Mouse (Mus musculus): ENCODE data around the gene Vasn. TPM values are rescaled to one million over a fixed set of nuclear protein-coding genes. Genes with fewer than 3 reads are reported as not detected.
A peak's percentile ranks its signal among the peaks of the same experiment; 100 is the strongest.

Vasn gene
- polyA plus RNA-seq, 1 experiment from 2014 or later, result 25.9 TPM

DNA sequence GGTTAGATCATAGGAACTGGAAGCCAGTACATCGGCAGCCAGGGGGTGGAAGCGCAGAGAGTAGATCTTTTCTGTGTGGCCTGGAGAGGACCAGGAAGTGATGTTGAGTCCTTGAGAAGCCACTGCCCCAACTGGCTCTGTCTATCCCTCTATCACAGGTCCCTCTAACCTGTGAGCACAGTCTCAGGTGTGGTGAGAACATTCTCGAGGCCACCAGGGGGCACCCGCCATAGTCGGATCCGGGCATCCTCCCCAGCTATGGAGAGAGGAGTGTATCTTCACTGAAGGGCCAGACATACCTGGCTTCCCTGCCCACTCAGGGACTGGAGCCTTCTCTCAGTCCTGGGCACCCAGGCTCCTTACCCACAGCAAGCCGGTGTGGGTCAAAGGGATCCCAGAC is 7.7 kb upstream of the Vasn start:
- no peak overlapping the region for H3K9ac ChIP-seq
- WGBS, result 41% methylated on average over 7 of the region's 7 CpGs
- ATAC-seq (ENCODE audit: borderline replicate concordance, extremely low read depth, low FRiP score, low TSS enrichment), result no peak; the same call in 1 of the 2 replicates

DNA sequence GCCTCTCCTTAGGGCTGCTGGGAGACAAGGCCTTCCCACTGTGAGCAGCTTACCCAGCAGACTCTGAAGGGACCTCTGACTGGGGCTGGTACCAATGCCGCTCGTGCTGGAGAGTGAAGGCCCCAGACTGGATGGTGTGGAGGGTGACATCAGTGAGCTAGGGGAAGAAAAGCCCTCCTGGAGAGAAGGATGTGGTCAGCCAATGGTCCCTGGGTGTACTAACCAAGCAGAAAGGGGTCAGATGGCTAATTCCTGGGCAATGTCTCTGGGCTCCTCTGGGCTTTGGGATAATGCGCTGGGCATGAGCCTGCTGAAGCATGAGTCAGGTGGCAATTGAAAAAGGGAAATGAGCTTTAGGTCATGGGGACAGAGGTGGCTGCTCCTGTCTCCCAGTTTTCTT is 6.1 kb upstream of the Vasn start:
- Histone ChIP-seq H3K4me3 (no peak overlapping the region), H3K36me3 (no peaks in the 10 kb centered on the region), H3K27me3 (no peaks in the 10 kb centered on the region), H3K4me1 (0 out of 2 replicates have a peak, but pooled peaks cover 7% of the 10 kb centered on the region), H3K4me2 (no peak overlapping the region), H3K9ac (no peak overlapping the region), H3K27ac (no peak overlapping the region), H3K9me3 (no peaks in the 10 kb centered on the region)
- ATAC-seq (ENCODE audit: borderline replicate concordance, extremely low read depth, low FRiP score, low TSS enrichment), result no peak
- 89% methylated on average over 3 of the region's 3 CpGs for WGBS

More for the DNA sequence above, 7.7 kb upstream of the Vasn start:
- H3K4me2 ChIP-seq, result no peak overlapping the region
- H3K4me1 ChIP-seq, result 0 out of 2 replicates have a peak, but pooled peaks cover 7% of the 10 kb centered on the region
- no peaks in the 10 kb centered on the region for H3K36me3 ChIP-seq
- H3K27ac ChIP-seq, result no peak overlapping the region
- no peaks in the 10 kb centered on the region for H3K27me3 ChIP-seq
- no peaks in the 10 kb centered on the region for H3K9me3 ChIP-seq
- no peak overlapping the region for H3K4me3 ChIP-seq

DNA sequence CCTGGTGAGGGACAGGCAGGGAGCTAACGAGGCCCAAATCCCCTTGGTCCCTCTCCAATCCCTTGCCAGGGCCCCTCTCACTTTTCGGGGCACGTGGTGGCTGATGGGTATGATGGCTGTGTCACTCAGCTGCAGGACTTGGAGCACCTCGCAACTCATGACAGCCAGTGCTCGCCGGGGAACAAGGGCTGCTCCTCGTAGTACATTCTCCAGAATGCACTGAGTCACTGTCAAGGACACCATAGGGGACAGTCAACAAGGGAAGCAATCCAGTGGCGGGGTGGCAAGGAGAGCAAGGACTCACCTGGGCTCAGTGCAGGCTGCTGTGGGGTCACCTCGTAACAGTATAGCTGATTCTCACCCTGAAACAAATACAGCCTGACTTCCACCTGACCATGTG is 5.1 kb upstream of the Vasn start:
- no peaks in the 10 kb centered on the region for H3K27me3 ChIP-seq
- WGBS, result 76% methylated on average over 9 of the region's 9 CpGs
- no peak overlapping the region for H3K27ac ChIP-seq
- no peak overlapping the region for H3K4me3 ChIP-seq
- ATAC-seq (ENCODE audit: borderline replicate concordance, extremely low read depth, low FRiP score, low TSS enrichment), result no peak
- no peak overlapping the region for H3K4me2 ChIP-seq
- no peak overlapping the region for H3K9ac ChIP-seq
- no peaks in the 10 kb centered on the region for H3K9me3 ChIP-seq
- 0 out of 2 replicates have a peak, but pooled peaks cover 11% of the 10 kb centered on the region for H3K4me1 ChIP-seq
- H3K36me3 ChIP-seq, result no peaks in the 10 kb centered on the region

DNA sequence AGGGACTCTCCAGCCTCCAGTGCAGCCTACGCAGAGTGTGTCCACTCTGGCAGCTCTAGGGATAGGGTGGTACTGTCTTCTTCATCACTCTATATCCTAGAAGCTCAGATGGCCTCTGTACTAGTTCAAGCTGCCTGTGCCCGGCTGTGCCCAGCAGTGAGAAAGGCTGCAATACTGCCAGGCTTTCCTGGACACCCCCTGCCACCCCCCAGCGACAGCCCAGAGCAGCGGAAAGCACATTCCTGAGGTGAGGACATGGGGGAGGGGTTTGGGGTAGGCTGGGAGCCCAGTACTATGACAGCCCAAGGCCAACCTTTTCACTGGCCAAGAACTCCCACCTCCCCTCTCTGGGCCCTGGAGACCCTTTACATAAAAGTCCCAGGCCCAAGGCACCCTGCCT is 4.0 kb upstream of the Vasn start:
- Histone ChIP-seq H3K4me2 (no peak overlapping the region), H3K4me1 (peaks cover 14% of the 10 kb centered on the region), H3K27me3 (no peaks in the 10 kb centered on the region), H3K27ac (no peak overlapping the region), H3K36me3 (no peaks in the 10 kb centered on the region), H3K9ac (no peak overlapping the region), H3K9me3 (no peaks in the 10 kb centered on the region), H3K4me3 (no peak overlapping the region)
- no peak for ATAC-seq (ENCODE audit: borderline replicate concordance, extremely low read depth, low FRiP score, low TSS enrichment)
- WGBS, result 59% methylated on average over 4 of the region's 4 CpGs

DNA sequence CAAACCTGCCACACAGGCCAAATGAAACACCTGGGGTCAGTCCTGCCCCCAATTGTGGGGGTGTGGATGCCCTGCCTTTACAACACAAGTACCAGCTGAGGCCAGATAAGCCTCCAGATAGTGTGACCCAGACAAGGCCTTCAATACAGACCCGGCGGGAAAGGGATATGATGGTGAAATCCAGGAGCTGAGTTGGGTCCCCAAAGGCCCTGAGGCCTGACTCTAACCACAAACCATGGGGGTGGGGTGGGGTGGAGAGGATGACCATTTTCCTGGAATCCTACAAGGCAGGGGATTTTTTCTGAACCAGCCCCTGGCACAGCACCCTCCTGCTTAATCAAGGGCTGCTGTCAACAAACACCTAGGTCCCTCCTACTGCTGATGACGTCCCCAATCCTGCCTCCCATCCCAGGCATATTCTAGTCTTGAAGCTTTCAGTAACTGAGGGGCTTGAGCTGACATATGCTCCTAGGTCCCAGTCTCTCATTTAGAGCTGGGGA is 800 bp upstream of the Vasn start:
- H3K27ac ChIP-seq, result no peak overlapping the region
- no peak overlapping the region for H3K9ac ChIP-seq
- H3K4me3 ChIP-seq, result no peak overlapping the region
- 85% methylated on average over 3 of the region's 3 CpGs for WGBS
- H3K9me3 ChIP-seq, result no peaks in the 10 kb centered on the region
- H3K36me3 ChIP-seq, result no peaks in the 10 kb centered on the region
- peaks cover 45% of the 10 kb centered on the region for H3K4me1 ChIP-seq
- no peaks in the 10 kb centered on the region for H3K27me3 ChIP-seq
- H3K4me2 ChIP-seq, result no peak overlapping the region
- no peak for ATAC-seq (ENCODE audit: borderline replicate concordance, extremely low read depth, low FRiP score, low TSS enrichment)

DNA sequence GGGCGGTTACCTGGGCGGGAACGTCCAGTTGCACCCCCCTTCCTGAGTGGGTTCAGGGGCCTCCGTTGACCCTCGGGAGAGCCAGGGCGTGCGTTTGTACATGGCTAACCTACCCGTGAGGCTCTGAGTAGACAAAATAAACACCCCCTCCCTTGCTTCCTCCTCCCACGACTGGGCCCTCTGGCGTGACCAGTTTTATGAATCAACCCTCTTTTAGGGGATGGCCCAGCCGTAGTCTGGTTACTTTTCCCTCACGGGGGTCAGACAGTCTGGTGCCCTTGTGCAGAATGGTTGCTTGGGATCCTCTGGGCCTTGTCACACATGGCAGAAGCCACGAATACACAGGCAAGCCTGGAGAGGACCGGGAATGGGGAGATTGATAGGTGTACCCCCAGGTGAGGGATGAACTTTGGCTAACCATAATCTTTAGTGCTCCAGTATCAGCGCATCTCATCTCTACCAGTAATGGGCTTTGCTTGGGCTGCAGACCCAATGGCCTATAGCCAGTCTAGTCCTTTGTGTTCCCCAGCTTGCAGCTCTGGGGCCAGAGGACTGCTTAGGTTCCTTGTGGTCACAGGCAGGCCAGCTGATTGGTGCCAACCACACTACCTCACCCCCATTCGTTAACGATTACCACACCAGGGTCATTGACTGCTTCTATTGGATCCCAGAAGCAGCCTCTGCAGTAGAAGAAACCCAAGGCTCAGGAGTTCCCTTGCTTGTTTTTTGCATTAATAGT is 695 bp downstream of the Vasn start:
- Histone ChIP-seq H3K36me3 (no peaks in the 10 kb centered on the region), H3K4me3 (peak overlapping the region; percentile 64), H3K4me1 (peaks cover 58% of the 10 kb centered on the region), H3K9me3 (no peaks in the 10 kb centered on the region), H3K4me2 (peak overlapping the region; percentile 63), H3K9ac (peak overlapping the region; percentile 70), H3K27ac (peak overlapping the region; percentile 97), H3K27me3 (no peaks in the 10 kb centered on the region)
- 1% methylated on average over 17 of the region's 17 CpGs for WGBS
- ATAC-seq (ENCODE audit: borderline replicate concordance, extremely low read depth, low FRiP score, low TSS enrichment), result peak; percentile 9; the same call in 1 of the 2 replicates

DNA sequence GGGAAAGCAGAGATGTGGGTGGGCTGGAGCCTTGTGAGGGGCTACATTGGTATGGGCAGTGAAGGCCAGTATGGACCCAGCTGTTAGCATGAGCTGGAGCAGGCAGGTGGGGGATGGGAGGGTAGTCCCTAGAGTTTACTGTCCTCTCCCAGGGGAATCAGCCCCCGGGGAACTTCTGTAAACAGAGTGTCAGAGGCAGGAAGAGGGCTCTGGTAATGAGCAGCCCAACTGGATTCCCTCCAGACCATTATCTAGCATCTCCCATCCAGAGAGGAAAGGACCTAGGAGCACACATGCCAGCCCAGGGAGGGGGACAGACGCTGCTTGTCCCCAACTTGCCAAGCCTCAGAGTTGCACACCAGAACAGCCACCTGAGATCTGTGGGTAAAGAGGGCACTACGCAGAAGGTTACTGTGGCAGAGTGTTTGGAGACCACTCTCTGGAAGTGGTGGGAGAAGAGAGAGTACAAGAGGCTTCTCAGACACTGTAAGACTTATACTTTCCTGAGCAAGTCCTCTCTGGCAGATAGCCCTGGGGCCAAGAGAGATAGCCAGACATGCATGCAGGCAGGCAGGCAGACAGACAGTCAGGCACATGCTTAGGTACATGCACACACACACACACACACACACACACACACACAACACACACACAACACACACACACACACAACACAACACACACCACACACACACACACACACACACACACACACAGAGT is 1.5 kb downstream of the Vasn start:
- 14% methylated on average over 3 of the region's 3 CpGs for WGBS
- Histone ChIP-seq H3K4me2 (peak overlapping the region; percentile 63), H3K9ac (peak overlapping the region; percentile 70), H3K4me3 (peak overlapping the region; percentile 64), H3K27me3 (no peaks in the 10 kb centered on the region), H3K4me1 (peaks cover 59% of the 10 kb centered on the region), H3K9me3 (no peaks in the 10 kb centered on the region), H3K36me3 (no peaks in the 10 kb centered on the region), H3K27ac (peak overlapping the region; percentile 97)
- ATAC-seq (ENCODE audit: borderline replicate concordance, extremely low read depth, low FRiP score, low TSS enrichment), result peak; percentile 17; the same call in 1 of the 2 replicates

DNA sequence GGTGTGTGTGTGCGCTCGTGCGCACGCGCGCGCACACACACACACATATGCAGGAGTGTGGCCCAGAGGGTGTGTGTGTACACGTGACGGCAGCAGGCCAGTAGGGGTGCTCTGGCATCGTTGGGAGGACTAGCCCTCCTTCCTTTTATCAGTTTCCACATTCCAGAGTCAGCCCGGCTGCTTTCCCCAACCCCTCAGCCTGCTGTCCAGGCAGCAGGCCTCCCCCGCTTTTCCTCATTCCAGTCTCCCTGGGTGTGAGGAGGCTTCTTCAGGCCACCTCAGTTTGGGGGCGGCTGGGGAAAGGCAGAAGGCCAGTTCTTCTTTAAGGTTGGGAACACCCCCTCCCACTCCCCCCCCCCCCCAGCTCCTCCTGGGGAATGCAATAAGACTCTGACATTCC is 2.4 kb downstream of the Vasn start:
- peak; percentile 73 for ATAC-seq (ENCODE audit: borderline replicate concordance, extremely low read depth, low FRiP score, low TSS enrichment)
- no peaks in the 10 kb centered on the region for H3K9me3 ChIP-seq
- peak overlapping the region; percentile 18; the same call in 1 of the 2 replicates for H3K9ac ChIP-seq
- peak overlapping the region; percentile 97 for H3K27ac ChIP-seq
- H3K27me3 ChIP-seq, result no peaks in the 10 kb centered on the region
- no peaks in the 10 kb centered on the region for H3K36me3 ChIP-seq
- H3K4me1 ChIP-seq, result peaks cover 69% of the 10 kb centered on the region
- WGBS, result 17% methylated on average over 13 of the region's 13 CpGs
- peak overlapping the region; percentile 64 for H3K4me3 ChIP-seq
- peak overlapping the region; percentile 63 for H3K4me2 ChIP-seq

DNA sequence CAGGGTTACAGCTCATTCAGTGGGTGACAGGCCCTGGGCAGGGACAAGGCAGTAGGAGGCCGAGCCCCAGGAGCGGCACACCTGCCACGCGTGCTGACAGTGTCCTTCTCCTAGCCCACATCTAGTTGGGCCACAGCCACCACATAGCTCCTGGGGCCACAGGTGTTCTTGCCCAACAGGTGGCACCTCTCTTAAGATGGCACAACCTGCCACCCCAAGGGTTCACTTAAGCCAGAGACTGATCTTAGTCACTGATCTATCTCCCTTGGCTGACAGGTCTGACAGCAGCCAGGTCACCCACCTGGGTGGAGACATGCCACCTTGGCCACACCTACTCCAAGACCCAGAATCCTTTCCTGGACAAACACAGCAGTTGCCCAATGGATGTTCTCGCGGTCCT is 3.2 kb downstream of the Vasn start:
- Histone ChIP-seq H3K27ac (peak overlapping the region; percentile 97), H3K9me3 (no peaks in the 10 kb centered on the region), H3K4me3 (peak overlapping the region; percentile 64), H3K27me3 (no peaks in the 10 kb centered on the region), H3K4me1 (peaks cover 76% of the 10 kb centered on the region), H3K9ac (peak overlapping the region; percentile 18; the same call in 1 of the 2 replicates), H3K4me2 (peak overlapping the region; percentile 63), H3K36me3 (peaks cover 4% of the 10 kb centered on the region)
- ATAC-seq (ENCODE audit: borderline replicate concordance, extremely low read depth, low FRiP score, low TSS enrichment), result no peak
- 65% methylated on average over 6 of the region's 6 CpGs for WGBS

DNA sequence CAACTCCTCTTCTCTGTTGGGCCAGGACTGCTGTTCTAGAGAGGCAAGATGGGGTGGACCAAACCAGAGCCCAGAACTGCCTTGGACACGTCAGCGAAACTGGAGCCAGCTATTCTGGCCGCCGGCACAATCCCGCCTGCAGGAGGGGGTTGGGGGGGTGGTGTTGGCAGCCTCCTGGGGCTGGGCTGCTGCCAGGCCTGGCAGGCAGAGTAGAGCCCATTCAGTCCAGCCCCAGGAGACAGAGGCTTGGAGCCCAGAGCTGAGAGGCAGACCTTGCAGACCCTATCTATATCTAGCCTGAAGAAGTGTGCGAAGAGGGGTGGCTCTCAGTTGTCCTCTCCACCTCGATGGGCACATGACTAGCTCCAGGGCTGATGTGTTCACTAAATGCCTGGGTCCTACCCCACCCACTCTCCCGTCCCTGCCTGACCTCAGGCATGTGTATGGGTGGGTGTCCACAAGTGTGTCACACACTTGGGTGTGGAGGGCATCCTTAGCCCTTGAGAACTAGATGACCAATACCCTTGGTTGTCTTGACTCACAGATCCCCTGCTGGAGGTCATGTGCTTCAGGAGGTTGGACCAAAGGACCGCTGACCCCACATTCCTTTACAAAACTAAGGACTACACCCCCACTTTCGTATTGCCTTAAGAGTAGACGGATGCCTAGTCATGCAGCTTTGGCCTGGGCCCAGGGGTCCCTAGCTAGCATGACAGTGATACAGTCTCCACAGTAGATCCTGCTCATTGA is 4.1 kb downstream of the Vasn start:
- peaks cover 80% of the 10 kb centered on the region for H3K4me1 ChIP-seq
- H3K9me3 ChIP-seq, result no peaks in the 10 kb centered on the region
- H3K27me3 ChIP-seq, result no peaks in the 10 kb centered on the region
- peak overlapping the region; percentile 63 for H3K4me2 ChIP-seq
- peak overlapping the region; percentile 18 for H3K9ac ChIP-seq
- H3K4me3 ChIP-seq, result no peak overlapping the region
- peak; percentile 21 for ATAC-seq (ENCODE audit: borderline replicate concordance, extremely low read depth, low FRiP score, low TSS enrichment)
- peak overlapping the region; percentile 97 for H3K27ac ChIP-seq
- peaks cover 13% of the 10 kb centered on the region for H3K36me3 ChIP-seq
- 37% methylated on average over 11 of the region's 11 CpGs for WGBS

DNA sequence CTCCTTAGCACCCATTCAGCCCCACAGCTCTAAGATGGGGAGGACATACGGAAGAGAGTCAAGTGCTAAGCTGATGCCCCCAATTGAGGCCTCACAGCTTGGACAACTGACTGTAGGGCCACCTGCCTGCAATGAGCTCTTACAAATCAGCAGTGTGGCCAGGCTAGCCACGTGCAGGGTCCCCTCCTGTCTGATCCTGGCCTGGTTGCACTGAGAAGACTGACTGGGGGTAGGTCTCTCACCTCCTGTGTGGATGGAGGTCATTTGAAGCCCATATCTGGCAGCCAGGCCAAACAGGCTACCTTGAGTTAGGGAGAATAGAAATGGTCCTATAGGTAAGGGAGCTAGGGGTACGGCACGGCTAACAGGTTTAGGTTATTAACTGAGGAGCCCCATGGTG is 6.1 kb downstream of the Vasn start:
- peaks cover 32% of the 10 kb centered on the region for H3K36me3 ChIP-seq
- 72% methylated on average over 4 of the region's 4 CpGs for WGBS
- H3K27me3 ChIP-seq, result no peaks in the 10 kb centered on the region
- H3K9ac ChIP-seq, result no peak overlapping the region
- H3K4me2 ChIP-seq, result no peak overlapping the region
- peaks cover 74% of the 10 kb centered on the region for H3K4me1 ChIP-seq
- no peak for ATAC-seq (ENCODE audit: borderline replicate concordance, extremely low read depth, low FRiP score, low TSS enrichment)
- no peaks in the 10 kb centered on the region for H3K9me3 ChIP-seq
- H3K4me3 ChIP-seq, result no peak overlapping the region
- no peak overlapping the region for H3K27ac ChIP-seq
